Mouse (Mus musculus) cerebellum, adult 2 months (tissue): Measurements from ENCODE around the gene Mx1. TPM values are rescaled to one million over a fixed set of nuclear protein-coding genes. Genes with fewer than 3 reads are reported as not detected.

Experiments
- DNase-seq, 2 experiments: peaks; one replicate each; pipeline ENCODE4 v3.0.0; 2021
- H3K27ac ChIP-seq: fragments of 200-500 bp; 2 replicates; pipeline ENCODE4 v1.5.1; 2012; ENCODE audit warnings: low read length, control low read depth, inconsistent platforms; ENCODE audit not compliant: insufficient read depth
- H3K27me3 ChIP-seq: fragments of 200-500 bp; 2 replicates; pipeline ENCODE4 v1.6.1; 2012; ENCODE audit warnings: inconsistent platforms, mild to moderate bottlenecking, low read length, moderate library complexity; ENCODE audit not compliant: control insufficient read depth, insufficient read depth
- H3K4me1 ChIP-seq: fragments of 200-500 bp; 2 replicates; pipeline ENCODE4 v1.6.1; 2011; ENCODE audit warnings: low read length; ENCODE audit not compliant: control insufficient read depth, insufficient read depth
- H3K4me3 ChIP-seq: fragments of 200-500 bp; replicated peaks from 2 replicates; pipeline ENCODE3; 2011; ENCODE audit warnings: mild to moderate bottlenecking, low read depth, low read length, control low read depth; ENCODE audit not compliant: insufficient read depth
- CTCF ChIP-seq: fragments of 200-500 bp; IDR thresholded peaks from 2 replicates; pipeline ENCODE4 v1.5.1; 2011; ENCODE audit warnings: low read depth, mild to moderate bottlenecking, control low read depth, low read length, moderate library complexity, borderline replicate concordance; ENCODE audit not compliant: insufficient read depth
- POLR2A ChIP-seq: fragments of 200-500 bp; IDR thresholded peaks from 2 replicates; pipeline ENCODE4 v1.6.1; 2011; ENCODE audit warnings: low read length, control low read depth, borderline replicate concordance; ENCODE audit not compliant: insufficient read depth
- WGBS: fragments of 180-500 bp; shearing (Covaris S2); methylation state at CpG from one replicate; pipeline ENCODE4 v1.1.7; 2018; 5-methylcytosine and 5-hydroxymethylcytosine counted together
- polyA plus RNA-seq: library from polyadenylated mRNA; depleted of rRNA; stranded (reverse); fragments of >200 nt; gene quantifications from 2 replicates; pipeline ENCODE4 v1.2.3, GENCODE M21; 2012; rRNA removed

The Mx1 gene
- 0.10 and 0.24 TPM in 2 replicates for polyA plus RNA-seq

DNA sequence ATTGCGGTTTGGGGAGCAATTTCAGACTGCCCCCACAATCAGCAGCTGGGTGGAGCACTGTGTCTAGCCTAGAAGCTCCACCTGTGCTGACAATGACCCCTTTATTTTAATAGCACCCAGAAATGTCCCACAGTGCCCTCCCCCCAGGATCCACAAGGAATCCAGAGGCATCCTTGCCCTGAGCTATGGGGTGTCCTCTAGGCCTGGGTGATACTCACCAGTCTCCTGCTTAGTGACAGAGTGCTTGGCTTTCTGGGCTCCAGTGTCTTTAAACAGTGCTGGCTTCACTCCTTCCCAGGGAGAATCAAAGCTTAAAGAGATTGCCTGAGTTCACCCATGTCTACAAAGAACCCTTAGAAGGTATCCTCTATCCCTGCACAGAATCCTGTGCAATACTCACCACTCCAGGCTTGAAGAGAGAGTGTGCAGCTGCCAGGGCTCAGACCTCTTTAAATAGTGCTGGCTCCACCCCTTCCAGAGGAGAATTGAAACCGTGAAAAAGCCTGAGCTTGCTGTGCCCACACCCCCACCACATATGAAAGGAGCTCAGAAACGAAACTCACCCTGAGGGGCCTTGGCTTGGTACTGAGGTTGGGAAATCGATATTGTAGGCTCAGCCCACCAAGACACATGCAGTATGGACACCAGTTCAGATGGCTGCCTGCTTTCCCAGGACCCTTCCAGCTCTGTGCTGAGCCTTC is at the start of gene Mx1:
Gene Mx1, minus strand, starts transcription at position 427 of the 701 bp plus-strand sequence.
- H3K4me1 ChIP-seq = no peaks in the 10 kb centered on the region
- TF ChIP-seq POLR2A (no peak), CTCF (no peak)
- DNase-seq = no peak
- WGBS = 40% methylated on average over 4 of the region's 4 CpGs
- H3K27me3 ChIP-seq = no peaks in the 10 kb centered on the region
- H3K27ac ChIP-seq = no peak within 1 kb of the TSS
- H3K4me3 ChIP-seq = no peak within 1 kb of the TSS

DNA sequence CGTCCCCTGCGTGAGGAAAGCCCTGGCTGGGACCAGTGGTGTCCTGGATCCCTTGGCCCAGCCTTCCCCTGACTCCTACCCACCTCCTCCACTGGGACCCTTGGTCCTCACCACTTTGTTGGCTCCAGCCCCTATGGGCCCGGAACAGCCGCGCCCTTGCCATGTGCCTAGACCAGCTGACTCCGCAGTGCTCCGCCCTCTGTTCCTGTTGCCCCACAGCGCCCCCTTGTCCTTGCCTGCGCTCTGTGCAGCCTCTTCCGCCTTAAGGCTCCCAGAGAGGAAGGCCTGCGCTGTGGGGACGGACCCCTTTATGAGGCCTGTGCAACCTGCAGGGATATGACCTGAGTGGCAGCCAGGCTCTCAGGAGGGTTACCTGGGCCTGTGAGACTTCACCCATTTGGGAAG is 49.6 kb upstream of the Mx1 start:
- H3K27ac ChIP-seq = no peak overlapping the region
- H3K4me1 ChIP-seq = no peaks in the 10 kb centered on the region
- no peak for DNase-seq
- WGBS = 83% methylated on average over 12 of the region's 12 CpGs
- no peak overlapping the region for H3K4me3 ChIP-seq
- TF ChIP-seq POLR2A = no peak
- H3K27me3 ChIP-seq = no peaks in the 10 kb centered on the region

DNA sequence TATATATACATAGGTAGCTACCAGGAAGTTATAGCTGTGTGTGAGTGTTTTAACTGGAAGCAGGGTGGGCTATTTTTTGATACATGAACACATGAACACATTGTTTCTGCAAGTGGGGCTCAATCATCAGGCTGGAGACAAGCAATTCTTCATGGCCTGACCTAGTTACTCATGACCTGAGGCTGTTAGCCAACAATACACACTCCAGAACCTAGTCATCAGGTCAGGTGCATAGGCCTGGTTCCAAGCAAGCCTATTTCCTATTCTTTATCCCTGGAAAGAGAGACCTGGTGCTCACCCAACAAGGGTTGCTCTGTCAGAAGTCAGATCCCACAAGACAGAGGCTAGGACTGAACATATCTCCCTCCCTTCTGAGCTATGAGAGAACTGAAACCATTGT is 48.8 kb upstream of the Mx1 start:
- Histone ChIP-seq H3K27ac (no peak overlapping the region), H3K27me3 (no peaks in the 10 kb centered on the region), H3K4me3 (no peak overlapping the region), H3K4me1 (no peaks in the 10 kb centered on the region)
- no peak for TF ChIP-seq POLR2A
- TF ChIP-seq CTCF = no peak
- no peak for DNase-seq

DNA sequence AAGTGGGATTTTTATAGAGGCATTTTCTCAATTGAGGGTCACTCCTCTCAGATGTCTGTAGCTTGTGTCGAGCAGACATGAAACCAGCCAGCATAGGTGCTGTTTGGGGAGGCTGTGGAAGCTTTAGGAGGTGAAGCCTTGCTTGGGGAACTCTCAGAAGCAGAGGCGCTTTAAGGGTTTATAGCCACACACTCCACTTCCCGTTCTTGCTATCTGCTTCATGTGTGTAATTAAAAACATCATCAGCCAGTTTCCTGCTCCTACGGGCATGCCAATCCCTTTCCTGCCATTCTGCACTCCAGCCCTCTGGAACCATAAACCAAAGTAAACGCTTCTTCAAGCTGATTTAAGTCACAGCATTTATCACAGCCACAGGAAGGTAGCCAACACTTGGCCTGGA is 48.1 kb upstream of the Mx1 start:
- no peaks in the 10 kb centered on the region for H3K27me3 ChIP-seq
- DNase-seq = no peak
- H3K4me1 ChIP-seq = no peaks in the 10 kb centered on the region
- no peak for TF ChIP-seq CTCF
- no peak for TF ChIP-seq POLR2A
- WGBS = 70% methylated on average over 5 of the region's 5 CpGs
- H3K27ac ChIP-seq = no peak overlapping the region
- H3K4me3 ChIP-seq = no peak overlapping the region

DNA sequence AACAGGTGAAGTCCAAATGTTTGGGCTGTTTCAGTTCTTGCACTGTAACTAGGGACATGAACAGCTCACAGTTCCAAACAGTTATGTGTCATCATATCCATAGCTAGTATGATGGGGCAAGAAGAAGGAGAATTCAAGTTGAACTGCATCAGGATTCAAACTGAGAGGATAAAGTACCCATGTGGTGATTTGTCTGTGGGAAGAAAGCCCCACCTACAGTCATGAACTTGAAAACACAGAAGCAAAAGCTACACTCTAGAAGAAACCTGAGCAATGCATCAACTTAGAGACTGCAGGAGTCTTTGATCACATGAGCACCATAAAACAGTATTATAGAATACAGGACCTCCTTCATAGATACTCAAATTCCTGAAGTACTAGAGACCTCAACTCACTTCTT is 45.1 kb upstream of the Mx1 start:
- no peak for DNase-seq
- Histone ChIP-seq H3K4me1 (no peaks in the 10 kb centered on the region), H3K27ac (no peak overlapping the region), H3K4me3 (no peak overlapping the region), H3K27me3 (no peaks in the 10 kb centered on the region)
- TF ChIP-seq CTCF (no peak), POLR2A (no peak)

DNA sequence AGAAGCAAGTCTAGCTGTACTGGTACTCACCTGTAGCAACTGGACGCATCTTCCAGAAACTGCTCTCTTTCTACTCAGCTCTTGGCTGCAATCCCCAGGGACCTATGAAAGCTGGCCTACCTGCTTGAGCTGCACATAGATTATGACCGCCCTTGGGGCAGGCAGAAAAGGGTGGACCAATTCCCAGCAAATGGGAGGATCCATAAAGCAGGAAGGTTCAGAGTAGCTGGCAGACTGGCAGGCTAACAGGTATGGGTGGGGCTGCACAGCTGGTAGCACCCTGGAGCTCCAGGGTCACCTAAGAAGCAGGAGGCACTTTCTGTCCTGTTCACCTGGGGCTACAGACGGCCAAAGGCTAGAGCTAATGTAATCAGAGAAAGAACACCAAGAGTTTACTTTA is 42.1 kb upstream of the Mx1 start:
- Histone ChIP-seq H3K27me3 (no peaks in the 10 kb centered on the region), H3K4me1 (no peaks in the 10 kb centered on the region), H3K4me3 (no peak overlapping the region), H3K27ac (no peak overlapping the region)
- 84% methylated on average over 3 of the region's 3 CpGs for WGBS
- TF ChIP-seq CTCF (no peak), POLR2A (no peak)
- DNase-seq = no peak

DNA sequence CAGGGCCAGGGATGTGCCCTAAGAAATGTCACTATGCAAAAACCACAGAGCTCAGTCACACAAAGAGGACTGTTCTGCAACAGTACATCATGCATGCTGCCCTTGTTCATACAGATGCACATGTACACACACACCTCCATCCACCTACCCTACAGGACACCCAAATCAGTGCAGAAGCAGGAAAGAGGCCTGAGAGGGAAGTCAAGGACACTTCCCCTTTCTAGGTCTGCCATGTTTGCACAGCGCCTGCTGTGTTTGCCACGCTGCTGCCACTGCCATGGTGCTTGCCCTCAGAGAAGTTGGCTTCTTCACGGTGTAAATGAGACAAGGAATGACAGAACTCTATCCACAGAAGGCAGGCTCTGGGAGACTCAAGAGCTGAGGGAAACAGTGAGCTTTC is 41.1 kb upstream of the Mx1 start:
- DNase-seq = no peak
- Histone ChIP-seq H3K27me3 (no peaks in the 10 kb centered on the region), H3K4me1 (no peaks in the 10 kb centered on the region), H3K4me3 (no peak overlapping the region), H3K27ac (no peak overlapping the region)
- TF ChIP-seq CTCF = no peak
- no peak for TF ChIP-seq POLR2A
- WGBS = 74% methylated on average over 3 of the region's 3 CpGs

DNA sequence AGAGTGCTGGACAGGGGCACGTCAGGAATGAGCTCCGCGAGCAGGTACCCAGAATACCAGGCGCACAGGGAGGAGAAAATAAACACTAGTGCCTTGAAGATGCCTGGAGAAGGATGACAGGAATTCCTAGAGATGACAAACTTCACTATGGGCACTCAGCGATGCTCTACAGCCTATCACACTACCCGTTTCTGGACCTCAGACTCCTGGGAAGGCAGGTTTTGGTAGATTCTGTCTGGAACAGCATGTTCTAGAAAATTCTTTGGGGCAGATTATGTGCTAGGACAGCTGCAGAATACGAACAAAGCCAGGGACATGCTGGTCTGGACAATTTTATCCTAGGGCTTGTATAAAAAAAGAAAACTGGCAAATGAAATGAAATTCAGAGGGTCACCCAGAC is 38.2 kb upstream of the Mx1 start:
- H3K4me1 ChIP-seq = no peaks in the 10 kb centered on the region
- WGBS = 90% methylated on average over 7 of the region's 7 CpGs
- no peak overlapping the region for H3K27ac ChIP-seq
- no peaks in the 10 kb centered on the region for H3K27me3 ChIP-seq
- no peak for DNase-seq
- H3K4me3 ChIP-seq = no peak overlapping the region
- TF ChIP-seq CTCF (no peak), POLR2A (no peak)
